In genomic region chr7:19276253-19276652, GRCm38 (mm10) we compare ENCODE assay signal across 14 mouse cellular contexts. TPM values are rescaled to one million over a fixed set of nuclear protein-coding genes. Genes with fewer than 3 reads are reported as not detected.
DNase-seq lines count a peak whose midpoint lies in the region; ATAC-seq and TF ChIP-seq lines count a peak whose summit lies in the region.
"Had no signal": no experiment of that assay in that cellular context is flagged by ENCODE, and none has a peak within 500 bp of the region (broad histone marks: within the 10 kb centered on the region; RNA-seq: fewer than 3 reads in every experiment).

No protein-coding gene starts in this region.

- no peaks in the 10 kb centered on the region; the same call in 1 of the 2 replicates for H3K9me3 ChIP-seq in kidney, postnatal 0 days (replicated peaks; ENCODE audit: low read length)
- no peaks in the 10 kb centered on the region for H3K9me3 ChIP-seq in midbrain, postnatal 0 days (ENCODE audit: low read length)
- H3K9me3 ChIP-seq in midbrain, embryonic 10.5 days (replicated peaks) = no peaks in the 10 kb centered on the region
- H3K9me3 ChIP-seq: hindbrain, embryonic 15.5 days; liver, embryonic 15.5 days had no signal

- no peak overlapping the region for H3K4me3 ChIP-seq in kidney, postnatal 0 days (replicated peaks; ENCODE audit: low read depth, low read length)
- no peak overlapping the region for H3K4me3 ChIP-seq in midbrain, postnatal 0 days (ENCODE audit: low read depth, low read length)
- H3K4me3 ChIP-seq in midbrain, embryonic 10.5 days = no peak overlapping the region
- H3K4me3 ChIP-seq in small intestine, adult 2 months (ENCODE audit: low read depth, low read length) = no peak overlapping the region
- H3K4me3 ChIP-seq: hindbrain, embryonic 15.5 days; liver, embryonic 15.5 days had no signal

- H3K4me2 ChIP-seq in kidney, postnatal 0 days (ENCODE audit: low read length) = no peak overlapping the region
- no peak overlapping the region for H3K4me2 ChIP-seq in midbrain, postnatal 0 days (ENCODE audit: low read depth, low read length, poor library complexity, severe bottlenecking)
- H3K4me2 ChIP-seq: hindbrain, embryonic 15.5 days; liver, embryonic 15.5 days had no signal

- ATAC-seq in kidney, postnatal 0 days (replicated peaks; ENCODE audit: low FRiP score, low read depth) = no peak
- ATAC-seq in midbrain, postnatal 0 days (ENCODE audit: low FRiP score) = no peak

- no peak for TF ChIP-seq POLR2A in small intestine, adult 2 months (IDR thresholded peaks at IDR 0.05; ENCODE audit: low read depth, low read length)

- H3K9ac ChIP-seq in kidney, postnatal 0 days (ENCODE audit: low read depth, low read length) = no peak overlapping the region
- H3K9ac ChIP-seq in midbrain, postnatal 0 days (replicated peaks; ENCODE audit: low read length, poor library complexity, severe bottlenecking) = no peak overlapping the region
- H3K9ac ChIP-seq: hindbrain, embryonic 15.5 days; liver, embryonic 15.5 days had no signal

- no peaks in the 10 kb centered on the region for H3K36me3 ChIP-seq in kidney, postnatal 0 days (ENCODE audit: insufficient read depth, low read length)
- H3K36me3 ChIP-seq in midbrain, postnatal 0 days (ENCODE audit: insufficient read depth, low read length) = no peaks in the 10 kb centered on the region
- no peaks in the 10 kb centered on the region for H3K36me3 ChIP-seq in midbrain, embryonic 10.5 days
- no peaks in the 10 kb centered on the region for H3K36me3 ChIP-seq in small intestine, adult 2 months (ENCODE audit: control insufficient read depth, insufficient read depth, low read length)
- H3K36me3 ChIP-seq: hindbrain, embryonic 15.5 days; liver, embryonic 15.5 days had no signal

- TF ChIP-seq CTCF in kidney, postnatal 0 days (IDR thresholded peaks at IDR 0.05; ENCODE audit: low read depth) = peak; percentile 46
- peak; percentile 33; the same call in 1 of the 2 replicates for TF ChIP-seq CTCF in midbrain, postnatal 0 days (IDR thresholded peaks at IDR 0.05)
- TF ChIP-seq CTCF in small intestine, adult 2 months (IDR thresholded peaks at IDR 0.05; ENCODE audit: extremely low read depth, insufficient read length, insufficient replicate concordance, low read depth, low read length) = peak; percentile 49; the same call in 1 of the 2 replicates

- H3K27me3 ChIP-seq in kidney, postnatal 0 days (ENCODE audit: insufficient read depth, low read length) = peaks cover 33% of the 10 kb centered on the region
- H3K27me3 ChIP-seq in midbrain, postnatal 0 days (ENCODE audit: insufficient read depth, low read length) = peaks cover 30% of the 10 kb centered on the region
- peaks cover 46% of the 10 kb centered on the region for H3K27me3 ChIP-seq in midbrain, embryonic 10.5 days (ENCODE audit: low read depth, poor library complexity, severe bottlenecking)
- H3K27me3 ChIP-seq in small intestine, adult 2 months (ENCODE audit: control insufficient read depth, insufficient read depth, low read length) = peaks cover 14% of the 10 kb centered on the region

- no peak overlapping the region for H3K27ac ChIP-seq in kidney, postnatal 0 days
- no peak overlapping the region for H3K27ac ChIP-seq in midbrain, postnatal 0 days (ENCODE audit: low read depth, low read length)
- no peak overlapping the region for H3K27ac ChIP-seq in midbrain, embryonic 10.5 days (replicated peaks)
- H3K27ac ChIP-seq in small intestine, adult 2 months (ENCODE audit: insufficient read depth, low read depth, low read length) = no peak overlapping the region
- H3K27ac ChIP-seq: hindbrain, embryonic 15.5 days; liver, embryonic 15.5 days had no signal

- H3K4me1 ChIP-seq in kidney, postnatal 0 days (replicated peaks; ENCODE audit: insufficient read depth, low read length) = 0 out of 2 replicates have a peak, but pooled peaks cover 2% of the 10 kb centered on the region
- no peaks in the 10 kb centered on the region; the same call in 1 of the 2 replicates for H3K4me1 ChIP-seq in midbrain, postnatal 0 days (ENCODE audit: insufficient read depth, low read length)
- peaks cover 20% of the 10 kb centered on the region for H3K4me1 ChIP-seq in midbrain, embryonic 10.5 days
- H3K4me1 ChIP-seq in small intestine, adult 2 months (ENCODE audit: control insufficient read depth, insufficient read depth, insufficient read length, low read length) = peaks cover 14% of the 10 kb centered on the region

- DNase-seq in kidney, postnatal 0 days (ENCODE audit: low spot score) = no peak
- no peak for DNase-seq in kidney, adult 18-20 months
- DNase-seq in midbrain, postnatal 0 days (ENCODE audit: low spot score) = no peak
- no peak for DNase-seq in midbrain, embryonic 10.5 days (ENCODE audit: low spot score)
- DNase-seq in NIH3T3 (ENCODE audit: low read depth) = peak; percentile 33
- DNase-seq in cerebellum, adult 18-20 months = no peak
- DNase-seq in urinary bladder, adult 18-20 months (ENCODE audit: low spot score in 2 of 2) = no peak
- DNase-seq: adrenal gland, postnatal 36 days; cerebellum, adult 11 months; gastrocnemius, postnatal 25 days had no signal

- WGBS in kidney, postnatal 0 days = 52% methylated on average over 4 of the region's 4 CpGs
- 58% methylated on average over 4 of the region's 4 CpGs for WGBS in midbrain, postnatal 0 days
- WGBS in midbrain, embryonic 10.5 days = 57% methylated on average over 4 of the region's 4 CpGs
- 47% methylated on average over 4 of the region's 4 CpGs for WGBS in small intestine, adult 2 months

RNA-seq across cellular contexts. Expression of gene Ppm1n, which starts 3.6 kb away (rescaled TPM):
- polyA plus RNA-seq in kidney, postnatal 0 days (2015; fragmentation: Nextera tagmentation; extraction: Ambion mirVana) = 0.18 TPM in 1 of 2 replicates, not detected in the other
- 1.8 and 2.2 TPM in 2 replicates for total RNA-seq in midbrain, postnatal 0 days (2014; rRNA removed)
- 1.2 and 1.4 TPM in 2 replicates for polyA plus RNA-seq in midbrain, postnatal 0 days (2015; fragmentation: Nextera tagmentation; extraction: Ambion mirVana)
- 0.36 and 0.39 TPM in 2 replicates for polyA plus RNA-seq in midbrain, embryonic 10.5 days (2016; fragmentation: Nextera tagmentation; extraction: Ambion mirVana)
- polyA plus RNA-seq in small intestine, adult 2 months (2012; rRNA removed) = 1.8 and 11.8 TPM in 2 replicates
- total RNA-seq: adrenal gland, postnatal 36 days; gastrocnemius, postnatal 25 days had no signal
- polyA plus RNA-seq: kidney, embryonic 14.5 days had no signal

RNA-seq across cellular contexts. Expression of gene Vasp, which starts 4.6 kb away (rescaled TPM):
- 89.4 and 94.4 TPM in 2 replicates for polyA plus RNA-seq in kidney, postnatal 0 days (2015; fragmentation: Nextera tagmentation; extraction: Ambion mirVana)
- 50.9 and 56.9 TPM in 2 replicates for total RNA-seq in midbrain, postnatal 0 days (2014; rRNA removed)
- 31.4 and 32.3 TPM in 2 replicates for polyA plus RNA-seq in midbrain, postnatal 0 days (2015; fragmentation: Nextera tagmentation; extraction: Ambion mirVana)
- 49.3 and 52.7 TPM in 2 replicates for polyA plus RNA-seq in midbrain, embryonic 10.5 days (2016; fragmentation: Nextera tagmentation; extraction: Ambion mirVana)
- polyA plus RNA-seq in small intestine, adult 2 months (2012; rRNA removed) = 183 and 517 TPM in 2 replicates

RNA-seq across cellular contexts. Expression of gene Rtn2, which starts 6.2 kb away (rescaled TPM):
- 7.3 and 7.4 TPM in 2 replicates for polyA plus RNA-seq in kidney, postnatal 0 days (2015; fragmentation: Nextera tagmentation; extraction: Ambion mirVana)
- 160 and 172 TPM in 2 replicates for total RNA-seq in midbrain, postnatal 0 days (2014; rRNA removed)
- 104 and 107 TPM in 2 replicates for polyA plus RNA-seq in midbrain, postnatal 0 days (2015; fragmentation: Nextera tagmentation; extraction: Ambion mirVana)
- polyA plus RNA-seq in midbrain, embryonic 10.5 days (2016; fragmentation: Nextera tagmentation; extraction: Ambion mirVana) = 41.9 and 48.6 TPM in 2 replicates
- polyA plus RNA-seq in small intestine, adult 2 months (2012; rRNA removed) = 6.7 and 11.7 TPM in 2 replicates

RNA-seq across cellular contexts. Expression of gene Fosb, which starts 33.6 kb away (rescaled TPM):
- polyA plus RNA-seq in kidney, postnatal 0 days (2015; fragmentation: Nextera tagmentation; extraction: Ambion mirVana) = 0.11 TPM in 2 replicates
- 0.38 and 0.66 TPM in 2 replicates for total RNA-seq in midbrain, postnatal 0 days (2014; rRNA removed)
- polyA plus RNA-seq in midbrain, postnatal 0 days (2015; fragmentation: Nextera tagmentation; extraction: Ambion mirVana) = 0.10 and 0.11 TPM in 2 replicates
- 0.02 TPM in 1 of 2 replicates, not detected in the other for polyA plus RNA-seq in midbrain, embryonic 10.5 days (2016; fragmentation: Nextera tagmentation; extraction: Ambion mirVana)
- polyA plus RNA-seq in small intestine, adult 2 months (2012; rRNA removed) = 1.7 and 16.7 TPM in 2 replicates

RNA-seq across cellular contexts. Expression of gene Opa3, which starts 48.1 kb away (rescaled TPM):
- polyA plus RNA-seq in kidney, postnatal 0 days (2015; fragmentation: Nextera tagmentation; extraction: Ambion mirVana) = 30.4 and 30.5 TPM in 2 replicates
- total RNA-seq in midbrain, postnatal 0 days (2014; rRNA removed) = 34.8 and 40.1 TPM in 2 replicates
- polyA plus RNA-seq in midbrain, postnatal 0 days (2015; fragmentation: Nextera tagmentation; extraction: Ambion mirVana) = 33.4 and 33.9 TPM in 2 replicates
- polyA plus RNA-seq in midbrain, embryonic 10.5 days (2016; fragmentation: Nextera tagmentation; extraction: Ambion mirVana) = 51.0 and 51.9 TPM in 2 replicates
- 17.1 and 34.6 TPM in 2 replicates for polyA plus RNA-seq in small intestine, adult 2 months (2012; rRNA removed)
